Mouse (Mus musculus): Measurements from ENCODE around the gene Zfp57. TPM values are rescaled to one million over a fixed set of nuclear protein-coding genes. Genes with fewer than 3 reads are reported as not detected.

The Zfp57 gene
- polyA plus RNA-seq, 1 experiment = 14.2 TPM

- no peaks in the 10 kb centered on the region for H3K27me3 ChIP-seq (ENCODE audit: control insufficient read depth, insufficient read depth, insufficient read length)
- TF ChIP-seq REST (IDR thresholded peaks at IDR 0.05; ENCODE audit: insufficient read depth, insufficient read length) (no peak), MYOG (IDR thresholded peaks at IDR 0.05; ENCODE audit: control insufficient read depth in 1 of 3, insufficient read depth in 1 of 3, insufficient read length in 2 of 3, low read depth in 2 of 3) (no peak), TCF12 (IDR thresholded peaks at IDR 0.05; ENCODE audit: insufficient read depth, poor library complexity, severe bottlenecking) (no peak), MYOD1 (IDR thresholded peaks at IDR 0.05; ENCODE audit: control insufficient read depth in 1 of 3, insufficient read length in 2 of 3, low read depth in 2 of 3) (no peak), SRF (IDR thresholded peaks at IDR 0.05; ENCODE audit: control insufficient read depth, insufficient read length, low read depth) (no peak), CEBPB (IDR thresholded peaks at IDR 0.05; ENCODE audit: insufficient read depth, poor library complexity, severe bottlenecking) (no peak), TCF3 (IDR thresholded peaks at IDR 0.05; ENCODE audit: insufficient read length, low read depth) (no peak), POLR2A (IDR thresholded peaks at IDR 0.05; ENCODE audit: insufficient read length, low read depth) (no peak)
- H3K4me2 ChIP-seq (ENCODE audit: low read depth) = no peak overlapping the region
- H3K4me3 ChIP-seq = no peak overlapping the region
- peaks cover 21% of the 10 kb centered on the region for H3K79me2 ChIP-seq (ENCODE audit: control insufficient read depth, insufficient read depth)
- H3K36me3 ChIP-seq (ENCODE audit: control insufficient read depth, insufficient read depth) = peaks cover 8% of the 10 kb centered on the region
- H3ac ChIP-seq (ENCODE audit: control insufficient read depth, insufficient read length) = no peak overlapping the region
Observed at GRCm38 (mm10) chr17:36961125-36961524, 39.8 kb upstream of the Zfp57 start.

- no peak overlapping the region for H3K4me3 ChIP-seq
- no peak for TF ChIP-seq CEBPB (IDR thresholded peaks at IDR 0.05; ENCODE audit: insufficient read depth, poor library complexity, severe bottlenecking)
- TF ChIP-seq E2F4 (IDR thresholded peaks at IDR 0.05; ENCODE audit: insufficient read depth) = no peak
- TF ChIP-seq SRF (IDR thresholded peaks at IDR 0.05; ENCODE audit: control insufficient read depth, insufficient read length, low read depth) = no peak
- TF ChIP-seq POLR2A (IDR thresholded peaks at IDR 0.05; ENCODE audit: insufficient read length, low read depth) = no peak
- no peak for TF ChIP-seq TCF12 (IDR thresholded peaks at IDR 0.05; ENCODE audit: insufficient read depth, poor library complexity, severe bottlenecking)
- TF ChIP-seq MYOG (IDR thresholded peaks at IDR 0.05; ENCODE audit: control insufficient read depth in 1 of 3, insufficient read depth in 1 of 3, insufficient read length in 2 of 3, low read depth in 2 of 3) = no peak
- no peak for TF ChIP-seq MAX (IDR thresholded peaks at IDR 0.05; ENCODE audit: low read depth)
- TF ChIP-seq USF1 (IDR thresholded peaks at IDR 0.05; ENCODE audit: low read depth) = no peak
- TF ChIP-seq TCF3 (IDR thresholded peaks at IDR 0.05; ENCODE audit: insufficient read length, low read depth) = no peak
- TF ChIP-seq MYOD1 (IDR thresholded peaks at IDR 0.05; ENCODE audit: control insufficient read depth in 1 of 3, insufficient read length in 2 of 3, low read depth in 2 of 3) = no peak
- TF ChIP-seq REST (IDR thresholded peaks at IDR 0.05; ENCODE audit: insufficient read depth, insufficient read length) = no peak
- no peak for TF ChIP-seq POLR2AphosphoS2 (IDR thresholded peaks at IDR 0.05; ENCODE audit: insufficient read length, low read depth)
- no peak overlapping the region for H3K4me2 ChIP-seq (ENCODE audit: low read depth)
- no peaks in the 10 kb centered on the region for H3K36me3 ChIP-seq (ENCODE audit: control insufficient read depth, insufficient read depth)
- no peaks in the 10 kb centered on the region for H3K27me3 ChIP-seq (ENCODE audit: control insufficient read depth, insufficient read depth, insufficient read length)
- H3ac ChIP-seq (ENCODE audit: control insufficient read depth, insufficient read length) = no peak overlapping the region
- H3K79me2 ChIP-seq (ENCODE audit: control insufficient read depth, insufficient read depth) = no peaks in the 10 kb centered on the region
Observed at GRCm38 (mm10) chr17:36966875-36967274, 34.1 kb upstream of the Zfp57 start.

- Histone ChIP-seq H3ac (ENCODE audit: control insufficient read depth, insufficient read length) (no peak overlapping the region), H3K36me3 (ENCODE audit: control insufficient read depth, insufficient read depth) (no peaks in the 10 kb centered on the region), H3K79me2 (ENCODE audit: control insufficient read depth, insufficient read depth) (no peaks in the 10 kb centered on the region), H3K4me2 (ENCODE audit: low read depth) (no peak overlapping the region), H3K4me3 (no peak overlapping the region), H3K27me3 (ENCODE audit: control insufficient read depth, insufficient read depth, insufficient read length) (no peaks in the 10 kb centered on the region)
- TF ChIP-seq TCF3 (IDR thresholded peaks at IDR 0.05; ENCODE audit: insufficient read length, low read depth) = no peak
Observed at GRCm38 (mm10) chr17:36970316-36970890, 30.6 kb upstream of the Zfp57 start.

GRCm38 (mm10) chr17:36971172-36971850 lies 29.7 kb upstream of the Zfp57 start:
- no peaks in the 10 kb centered on the region for H3K36me3 ChIP-seq (ENCODE audit: control insufficient read depth, insufficient read depth)
- H3K27me3 ChIP-seq (ENCODE audit: control insufficient read depth, insufficient read depth, insufficient read length) = no peaks in the 10 kb centered on the region
- H3K4me2 ChIP-seq (ENCODE audit: low read depth) = no peak overlapping the region
- no peaks in the 10 kb centered on the region for H3K79me2 ChIP-seq (ENCODE audit: control insufficient read depth, insufficient read depth)
- no peak overlapping the region for H3ac ChIP-seq (ENCODE audit: control insufficient read depth, insufficient read length)
- no peak for TF ChIP-seq SRF (IDR thresholded peaks at IDR 0.05; ENCODE audit: control insufficient read depth, insufficient read length, low read depth)
- TF ChIP-seq TCF12 (IDR thresholded peaks at IDR 0.05; ENCODE audit: insufficient read depth, poor library complexity, severe bottlenecking) = no peak
- no peak for TF ChIP-seq USF1 (IDR thresholded peaks at IDR 0.05; ENCODE audit: low read depth)
- no peak for TF ChIP-seq POLR2AphosphoS2 (IDR thresholded peaks at IDR 0.05; ENCODE audit: insufficient read length, low read depth)
- TF ChIP-seq REST (IDR thresholded peaks at IDR 0.05; ENCODE audit: insufficient read depth, insufficient read length) = no peak
- TF ChIP-seq E2F4 (IDR thresholded peaks at IDR 0.05; ENCODE audit: insufficient read depth) = no peak
- no peak for TF ChIP-seq TCF3 (IDR thresholded peaks at IDR 0.05; ENCODE audit: insufficient read length, low read depth)
- TF ChIP-seq MYOD1 (IDR thresholded peaks at IDR 0.05; ENCODE audit: control insufficient read depth in 1 of 3, insufficient read length in 2 of 3, low read depth in 2 of 3) = no peak
- TF ChIP-seq CEBPB (IDR thresholded peaks at IDR 0.05; ENCODE audit: insufficient read depth, poor library complexity, severe bottlenecking) = no peak
- TF ChIP-seq MYOG (IDR thresholded peaks at IDR 0.05; ENCODE audit: control insufficient read depth in 1 of 3, insufficient read depth in 1 of 3, insufficient read length in 2 of 3, low read depth in 2 of 3) = no peak
- TF ChIP-seq POLR2A (IDR thresholded peaks at IDR 0.05; ENCODE audit: insufficient read length, low read depth) = no peak
- TF ChIP-seq MAX (IDR thresholded peaks at IDR 0.05; ENCODE audit: low read depth) = no peak
- no peak overlapping the region for H3K4me3 ChIP-seq

GRCm38 (mm10) chr17:36972791-36973190 lies 28.2 kb upstream of the Zfp57 start:
- TF ChIP-seq POLR2AphosphoS2 (IDR thresholded peaks at IDR 0.05; ENCODE audit: insufficient read length, low read depth) (no peak), TCF12 (IDR thresholded peaks at IDR 0.05; ENCODE audit: insufficient read depth, poor library complexity, severe bottlenecking) (no peak), MYOG (IDR thresholded peaks at IDR 0.05; ENCODE audit: control insufficient read depth in 1 of 3, insufficient read depth in 1 of 3, insufficient read length in 2 of 3, low read depth in 2 of 3) (no peak), MAX (IDR thresholded peaks at IDR 0.05; ENCODE audit: low read depth) (no peak), USF1 (IDR thresholded peaks at IDR 0.05; ENCODE audit: low read depth) (no peak), CEBPB (IDR thresholded peaks at IDR 0.05; ENCODE audit: insufficient read depth, poor library complexity, severe bottlenecking) (no peak), SRF (IDR thresholded peaks at IDR 0.05; ENCODE audit: control insufficient read depth, insufficient read length, low read depth) (no peak), MYOD1 (IDR thresholded peaks at IDR 0.05; ENCODE audit: control insufficient read depth in 1 of 3, insufficient read length in 2 of 3, low read depth in 2 of 3) (no peak), REST (IDR thresholded peaks at IDR 0.05; ENCODE audit: insufficient read depth, insufficient read length) (no peak), TCF3 (IDR thresholded peaks at IDR 0.05; ENCODE audit: insufficient read length, low read depth) (no peak), POLR2A (IDR thresholded peaks at IDR 0.05; ENCODE audit: insufficient read length, low read depth) (no peak), E2F4 (IDR thresholded peaks at IDR 0.05; ENCODE audit: insufficient read depth) (no peak)
- no peak overlapping the region for H3K4me2 ChIP-seq (ENCODE audit: low read depth)

More at GRCm38 (mm10) chr17:36972791-36973190, 28.2 kb upstream of the Zfp57 start:
- Histone ChIP-seq H3ac (ENCODE audit: control insufficient read depth, insufficient read length) (no peak overlapping the region), H3K4me3 (no peak overlapping the region), H3K79me2 (ENCODE audit: control insufficient read depth, insufficient read depth) (no peaks in the 10 kb centered on the region), H3K27me3 (ENCODE audit: control insufficient read depth, insufficient read depth, insufficient read length) (no peaks in the 10 kb centered on the region), H3K36me3 (ENCODE audit: control insufficient read depth, insufficient read depth) (no peaks in the 10 kb centered on the region)
